Mouse (Mus musculus): Measurements from ENCODE around the gene Rfx1. TPM values are rescaled to one million over a fixed set of nuclear protein-coding genes. Genes with fewer than 3 reads are reported as not detected.

The Rfx1 gene
- total RNA-seq, 2 experiments from 2014 or later = 19.2 to 21.3 TPM

GRCm38 (mm10) chr8:84125656-84126055 is 59.0 kb downstream of the Rfx1 start, which contains the start of gene Podnl1:
Gene Podnl1, plus strand, starts transcription at chr8:84125989.
- peak in 1 of 2 experiments; percentile 47 for DNase-seq (ENCODE audit: extremely low spot score in 1 of 2, low spot score in 2 of 2)
- intact Hi-C loops (cut with DNase I) = no loop called here

DNA sequence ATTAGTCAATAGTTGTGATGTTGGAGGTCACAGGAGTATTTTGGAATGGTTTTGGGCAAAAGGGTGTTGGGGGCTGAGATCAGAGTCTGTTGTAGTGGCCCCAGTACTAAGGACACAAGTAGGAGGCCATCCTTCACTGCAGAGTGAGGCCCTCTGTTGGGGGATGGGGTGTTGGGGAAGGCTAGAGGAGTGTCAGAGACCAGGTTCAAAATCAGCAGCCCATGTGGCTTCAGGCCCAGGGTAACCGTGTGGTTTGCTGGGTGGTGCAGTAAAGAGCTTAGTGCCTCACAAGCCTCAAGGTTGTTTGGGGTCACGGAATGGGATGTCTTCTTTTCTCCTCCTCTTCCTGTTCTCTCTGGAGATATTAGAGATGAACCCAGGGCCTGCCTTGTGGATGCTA is 60.1 kb downstream of the Rfx1 start:
- no peak for DNase-seq (ENCODE audit: extremely low spot score in 1 of 2, low spot score in 2 of 2)
- intact Hi-C loops (cut with DNase I) = no loop called here

DNA sequence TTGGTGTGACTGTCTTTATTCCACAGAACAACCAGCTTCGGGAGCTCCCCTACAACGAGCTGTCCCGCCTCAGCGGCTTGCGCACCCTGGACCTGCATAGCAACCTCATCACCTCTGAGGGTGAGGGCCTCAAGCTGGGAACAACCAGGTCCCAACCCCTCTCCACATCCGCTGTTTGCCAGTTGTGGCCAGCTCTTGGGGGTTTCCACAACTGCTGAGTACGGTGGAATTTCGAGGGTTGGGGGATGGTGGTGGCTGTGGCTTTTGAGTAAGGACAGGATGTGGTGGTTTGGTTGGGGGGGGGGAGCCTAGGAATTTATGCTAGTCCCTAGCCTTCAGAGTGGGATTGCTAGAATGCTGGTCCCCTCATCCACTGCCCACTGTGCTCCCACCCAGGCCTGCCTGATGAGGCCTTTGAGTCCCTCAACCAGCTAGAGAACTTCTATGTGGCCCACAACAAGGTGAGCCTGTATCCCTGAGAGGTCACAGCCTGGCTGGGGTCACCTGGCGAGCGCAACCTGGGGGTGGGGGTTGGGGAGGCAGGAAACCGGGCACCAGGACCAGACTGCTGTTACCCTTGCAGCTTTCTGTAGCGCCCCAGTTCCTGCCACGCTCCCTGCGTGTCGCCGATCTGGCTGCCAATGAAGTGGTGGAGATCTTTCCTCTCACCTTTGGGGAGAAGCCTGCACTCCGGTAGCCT is 60.7 kb downstream of the Rfx1 start:
- no peak for DNase-seq (ENCODE audit: extremely low spot score in 1 of 2, low spot score in 2 of 2)
- intact Hi-C loops (cut with DNase I) = no loop called here

DNA sequence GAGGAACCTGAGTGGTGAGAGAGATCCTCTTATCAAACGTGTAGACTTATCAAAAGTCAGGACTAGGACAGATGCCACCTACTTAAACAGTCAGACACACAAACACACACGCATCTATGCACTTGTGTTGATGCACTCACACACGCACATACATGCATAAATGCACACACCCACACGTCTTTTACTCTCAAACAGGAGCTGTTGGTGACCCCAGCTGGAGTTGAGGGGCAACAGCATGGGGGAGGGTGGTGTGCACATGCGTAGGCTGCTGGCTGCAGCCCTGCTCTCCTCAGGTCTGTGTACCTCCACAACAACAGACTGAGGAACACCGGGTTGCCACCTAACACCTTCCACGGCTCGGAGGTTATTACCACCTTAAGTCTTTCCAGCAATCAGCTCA is 61.6 kb downstream of the Rfx1 start:
- intact Hi-C loops (cut with DNase I) = no loop called here
- no peak for DNase-seq (ENCODE audit: extremely low spot score in 1 of 2, low spot score in 2 of 2)

DNA sequence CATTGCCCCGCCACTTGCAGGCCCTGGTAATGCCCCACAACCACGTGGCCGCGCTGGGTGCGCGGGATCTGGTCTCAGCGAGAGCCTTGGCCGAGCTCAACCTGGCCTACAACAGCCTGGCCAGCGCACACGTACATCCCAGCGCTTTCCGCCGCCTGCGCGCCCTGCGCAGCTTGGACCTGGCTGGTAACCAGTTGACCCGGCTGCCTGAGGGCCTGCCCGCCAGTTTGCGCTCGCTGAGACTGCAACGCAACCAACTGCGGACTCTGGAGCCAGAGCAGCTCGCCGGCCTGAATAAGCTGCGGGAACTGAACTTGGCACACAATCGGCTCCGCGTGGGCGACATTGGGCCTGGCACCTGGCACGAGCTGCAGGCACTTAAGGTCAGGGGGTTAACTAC is 64.2 kb downstream of the Rfx1 start:
- intact Hi-C loops (cut with DNase I) = no loop called here
- peak in 1 of 2 experiments; percentile 40 for DNase-seq (ENCODE audit: extremely low spot score in 1 of 2, low spot score in 2 of 2)

DNA sequence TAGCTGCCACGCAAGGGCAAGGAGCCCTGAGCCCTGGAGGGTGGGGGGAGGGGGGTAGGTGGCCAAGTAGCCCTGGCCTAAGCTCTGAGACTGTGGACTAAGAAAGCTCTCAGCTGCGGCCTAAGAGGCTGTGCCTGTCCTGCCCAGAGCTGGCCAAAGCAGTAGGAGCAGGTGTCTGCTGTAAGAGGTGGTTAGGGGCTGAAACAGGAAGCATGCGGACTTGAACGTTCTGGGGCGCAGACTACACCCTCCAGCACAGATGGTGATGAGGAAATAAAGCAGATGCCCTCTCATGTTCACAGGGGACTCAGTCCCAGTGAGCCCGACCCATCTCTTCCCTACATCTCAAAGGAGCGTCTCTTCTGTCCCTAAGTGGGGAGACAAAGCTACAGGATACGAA is 65.6 kb downstream of the Rfx1 start:
- no peak for DNase-seq (ENCODE audit: extremely low spot score in 1 of 2, low spot score in 2 of 2)
- intact Hi-C loops (cut with DNase I) = no loop called here

DNA sequence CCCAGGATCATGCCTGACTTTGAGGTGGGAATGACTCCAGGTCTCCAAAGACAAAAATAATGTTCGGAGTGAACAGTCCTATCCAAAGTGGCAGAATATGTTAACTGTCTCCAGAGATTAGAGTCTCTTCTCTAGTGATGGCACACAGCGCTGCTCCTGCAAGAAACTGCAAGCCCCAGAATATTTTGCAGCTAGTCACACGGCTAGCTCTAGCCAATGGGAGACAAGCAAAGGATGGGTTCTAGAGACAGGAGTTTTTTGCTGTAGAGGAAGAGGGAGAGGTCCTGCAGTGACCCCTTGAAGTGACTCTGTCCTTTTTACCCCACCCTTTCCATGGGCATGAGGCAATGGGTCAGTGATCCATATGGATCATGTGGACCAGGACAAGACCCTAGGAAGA is 71.2 kb downstream of the Rfx1 start:
- intact Hi-C loops (cut with DNase I) = loop anchor here (5.0 kb wide), 1 partner anchor 41 kb away; no protein-coding TSS in a partner anchor
- DNase-seq (ENCODE audit: extremely low spot score in 1 of 2, low spot score in 2 of 2) = no peak

DNA sequence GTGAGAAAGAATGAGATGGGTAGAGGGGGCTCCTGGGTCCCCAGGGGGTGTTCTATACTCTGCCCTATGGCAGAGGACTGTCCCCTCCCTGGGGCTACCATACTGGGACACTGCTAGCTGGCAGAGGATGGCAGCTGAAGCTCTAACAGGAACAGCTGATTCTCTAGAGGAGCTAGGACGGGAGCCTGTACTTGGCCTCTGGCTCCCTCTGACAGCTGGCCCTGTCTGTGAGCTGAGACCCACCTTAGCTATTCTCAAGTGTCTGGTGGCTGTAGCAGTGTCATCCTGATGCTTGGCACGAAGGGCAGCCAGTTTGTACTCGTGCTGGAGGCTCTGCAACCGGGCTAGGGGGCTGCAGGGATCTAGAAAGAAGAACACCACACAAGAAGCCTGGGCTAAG is 74.2 kb downstream of the Rfx1 start:
- intact Hi-C loops (cut with DNase I) = no loop called here
- no peak for DNase-seq (ENCODE audit: extremely low spot score in 1 of 2, low spot score in 2 of 2)

DNA sequence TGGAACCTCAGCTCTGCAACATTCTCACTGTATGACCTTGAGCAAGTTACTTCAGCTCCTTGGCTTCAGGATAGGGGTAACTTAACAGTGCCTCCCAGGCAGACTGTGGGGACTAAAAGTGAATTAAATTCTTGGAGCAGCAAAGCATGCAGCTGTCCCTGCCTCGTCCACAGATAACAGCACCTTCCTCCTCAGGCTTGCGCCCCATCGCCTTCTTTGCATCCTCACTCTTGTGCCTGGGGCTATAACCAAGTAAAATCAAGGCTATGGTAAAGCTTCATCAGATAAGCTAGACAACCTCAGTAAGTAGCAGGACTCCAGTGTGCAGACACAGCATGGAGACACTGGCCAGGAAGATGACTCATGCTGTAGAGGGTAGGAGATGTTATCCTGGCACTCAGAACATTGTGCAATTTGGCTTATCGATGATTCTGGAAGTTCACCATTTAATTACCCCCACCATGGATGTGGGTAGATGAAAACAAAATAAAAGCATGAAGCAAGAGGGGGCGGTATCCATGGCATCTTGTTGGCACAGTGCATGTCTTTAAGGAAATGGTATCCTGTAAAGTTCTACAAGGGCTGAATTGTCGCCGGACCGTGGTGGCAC is 78.1 kb downstream of the Rfx1 start:
- intact Hi-C loops (cut with DNase I) = no loop called here
- DNase-seq (ENCODE audit: extremely low spot score in 1 of 2, low spot score in 2 of 2) = no peak

Small RNAs within 50 kb of the gene (microRNA-seq; reads per million reads assigned to microRNA genes)
- gene Mir709 = not detected

Other genes starting within 250 kb of the Rfx1 start
- 100 to 1,000 TPM; 445 to 464 TPM for gene Adgrl1, start 166.7 kb upstream of the Rfx1 start, total RNA-seq (2021)
- under 1 TPM in 1 of 2 experiments, not detected in 1; 0.11 TPM for gene Gm10644, start 111.6 kb upstream of the Rfx1 start, total RNA-seq (2021)
- gene Asf1b, start 111.3 kb upstream of the Rfx1 start, total RNA-seq (2021) = 1 to 10 TPM; 1.1 TPM
- gene Prkaca, start 93.8 kb upstream of the Rfx1 start, total RNA-seq (2021) = 100 to 1,000 TPM; 255 to 264 TPM
- gene Samd1, start 69.2 kb upstream of the Rfx1 start, total RNA-seq (2021) = 10 to 100 TPM; 56.4 to 59.1 TPM
- under 1 TPM; 0.34 to 0.65 TPM for gene 1700067K01Rik, start 65.3 kb upstream of the Rfx1 start, total RNA-seq (2021)
- gene 2210011C24Rik, start 54.7 kb upstream of the Rfx1 start, total RNA-seq (2021) = under 1 TPM in 1 of 2 experiments, not detected in 1; 0.51 TPM
- 10 to 100 TPM in 1 of 2 experiments, 1 to 10 TPM in 1; 9.2 to 11.3 TPM for gene Palm3, start 45.4 kb upstream of the Rfx1 start, total RNA-seq (2021)
- gene Il27ra, start 24.2 kb upstream of the Rfx1 start, total RNA-seq (2021) = 1 to 10 TPM in 1 of 2 experiments, under 1 TPM in 1; 0.86 to 1.0 TPM
- not detected for gene Rln3, start 21.8 kb upstream of the Rfx1 start, total RNA-seq (2021)
- gene Gm10643, start 1.7 kb upstream of the Rfx1 start, total RNA-seq (2021) = 1 to 10 TPM; 2.8 to 3.1 TPM
- 10 to 100 TPM; 30.4 to 33.8 TPM for gene Dcaf15, start 37.9 kb downstream of the Rfx1 start, total RNA-seq (2021)
- gene Podnl1, start 59.2 kb downstream of the Rfx1 start, total RNA-seq (2021) = not detected
- 10 to 100 TPM; 66.7 to 70.7 TPM for gene Cc2d1a, start 81.1 kb downstream of the Rfx1 start, total RNA-seq (2021)
- gene 4930432K21Rik, start 81.2 kb downstream of the Rfx1 start, total RNA-seq (2021) = 1 to 10 TPM; 2.9 to 3.2 TPM
- gene Nanos3, start 118.4 kb downstream of the Rfx1 start, total RNA-seq (2021) = 1 to 10 TPM; 5.4 to 6.8 TPM
- gene Zswim4, start 170.2 kb downstream of the Rfx1 start, total RNA-seq (2021) = 10 to 100 TPM; 14.2 to 14.3 TPM
- gene D8Ertd738e, start 182.9 kb downstream of the Rfx1 start, total RNA-seq (2021) = 100 to 1,000 TPM; 130 to 136 TPM
- 10 to 100 TPM; 21.8 to 22.3 TPM for gene Mri1, start 190.5 kb downstream of the Rfx1 start, total RNA-seq (2021)
- gene Ccdc130, start 203.5 kb downstream of the Rfx1 start, total RNA-seq (2021) = 10 to 100 TPM; 24.1 to 27.1 TPM

Measured in left cerebral cortex, postnatal 10 days (tissue).